Mouse (Mus musculus): ENCODE results near the gene Gsta2.
"Not testable (repeated sequence)": the region's sequence is repeated elsewhere in the genome, so short reads cannot be mapped to it uniquely, and the experiment has no call there.

Gsta2 gene

GRCm38 (mm10) chr9:78355611-78356010 lies at the start of gene Gsta2:
Gsta2 (minus strand) TSS chr9:78355788.
- DNase-seq (ENCODE audit: low spot score), result no peak

DNA sequence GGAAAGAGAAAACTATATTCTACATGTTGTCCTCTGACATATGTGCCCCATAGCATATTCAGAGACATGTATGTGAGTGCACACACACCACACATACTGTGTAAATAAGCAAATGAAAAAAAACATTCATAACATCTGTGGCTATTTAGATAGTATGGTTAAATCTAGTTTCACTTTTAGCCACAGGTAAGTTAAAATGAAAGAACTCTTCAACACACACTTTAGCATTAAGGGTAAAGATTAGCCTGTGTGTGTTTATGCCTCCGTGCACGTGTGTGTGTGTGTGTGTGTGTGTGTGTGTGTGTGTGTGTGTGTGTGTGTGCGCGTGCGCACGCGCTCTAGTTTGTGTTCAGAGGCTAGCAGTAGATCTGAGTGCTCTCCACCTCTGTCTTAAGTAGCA lies 46.0 kb upstream of the Gsta2 start:
- DNase-seq (ENCODE audit: low spot score), result no peak

DNA sequence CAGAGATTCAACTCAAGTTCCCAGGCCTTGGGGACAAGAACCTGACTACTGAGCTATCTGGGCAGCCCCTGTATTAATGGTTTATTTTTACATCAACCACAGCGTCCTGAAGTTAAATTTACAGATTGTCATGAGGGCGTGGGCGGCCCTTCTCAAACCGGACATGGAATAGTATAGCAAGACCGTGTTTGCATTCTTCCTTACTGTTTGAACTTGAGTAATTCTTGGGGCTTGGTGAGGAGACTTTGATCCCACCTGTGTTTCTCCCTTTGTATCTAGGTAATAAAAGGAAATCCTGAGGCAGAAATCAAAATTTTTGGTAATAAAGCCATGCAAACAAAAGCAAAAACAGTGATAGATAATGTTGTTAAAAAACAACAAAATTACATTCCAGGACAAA lies 45.0 kb upstream of the Gsta2 start:
- DNase-seq (ENCODE audit: low spot score), result no peak

DNA sequence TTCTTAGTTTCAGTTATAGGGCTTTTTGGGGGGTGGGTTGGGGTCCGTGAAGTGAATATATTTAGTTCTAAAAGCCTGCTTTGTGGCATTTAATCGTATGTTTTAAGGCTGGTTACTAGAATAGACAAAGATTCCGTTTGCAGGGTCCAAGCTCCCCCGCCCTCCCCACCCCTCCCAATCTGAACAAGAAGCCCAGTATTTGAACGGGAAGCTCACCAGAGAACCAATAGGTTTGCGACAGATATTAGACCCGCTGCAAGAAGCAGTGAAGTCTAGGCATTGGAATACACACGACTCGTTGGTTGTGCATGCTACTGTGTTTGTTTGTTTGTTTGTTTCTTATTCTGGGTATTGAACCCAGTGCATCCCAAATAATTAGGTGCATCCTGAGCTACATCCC lies 40.9 kb upstream of the Gsta2 start:
- no peak for DNase-seq (ENCODE audit: low spot score)

GRCm38 (mm10) chr9:78395630-78396351 lies 40.2 kb upstream of the Gsta2 start, which contains the start of gene Ddx43:
Ddx43 (plus strand) TSS chr9:78395777.
- no peak for DNase-seq (ENCODE audit: low spot score)

DNA sequence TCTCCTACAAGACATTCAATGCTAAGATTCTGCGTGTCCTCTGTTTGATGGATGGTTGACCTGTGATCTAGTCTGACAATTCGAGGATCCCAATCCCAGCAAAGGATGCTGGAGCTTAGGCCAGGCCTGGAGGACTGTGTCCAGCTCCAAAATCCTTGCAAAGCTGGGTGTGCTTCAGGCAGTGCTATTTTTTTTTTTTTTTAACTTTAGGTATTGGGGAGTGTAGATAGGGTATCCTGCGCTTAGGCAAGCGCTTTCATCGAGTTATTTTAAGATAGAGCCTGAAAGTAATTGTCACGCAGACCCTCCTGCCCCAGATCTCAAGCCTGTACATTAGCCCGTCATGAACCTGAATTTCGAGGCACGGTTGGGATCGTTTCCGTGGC lies 39.6 kb upstream of the Gsta2 start:
- no peak for DNase-seq (ENCODE audit: low spot score)

- DNase-seq (ENCODE audit: low spot score), result peak; percentile 10
Measured at GRCm38 (mm10) chr9:78394602-78395001, 39.0 kb upstream of the Gsta2 start.

DNA sequence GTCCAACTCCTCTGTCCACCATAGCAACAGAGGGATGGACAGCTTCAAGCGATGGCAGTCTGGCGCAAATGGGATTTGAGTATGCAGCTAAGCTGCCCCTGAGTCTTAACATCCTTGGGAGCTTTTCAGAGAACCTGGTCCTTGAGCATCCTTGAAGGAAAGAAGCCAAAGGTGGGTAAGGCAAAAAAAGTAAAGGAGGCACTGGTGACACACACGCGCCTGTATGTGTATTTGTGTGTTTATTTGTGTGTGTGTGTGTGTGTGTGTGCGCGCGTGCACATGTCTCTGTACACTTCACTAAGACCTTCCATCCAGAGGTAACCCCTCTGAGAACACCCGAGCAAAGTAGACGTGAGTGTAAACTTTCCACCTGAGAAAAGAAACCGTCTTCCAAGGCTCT lies 38.2 kb upstream of the Gsta2 start:
- no peak for DNase-seq (ENCODE audit: low spot score)

GRCm38 (mm10) chr9:78389981-78390380 lies 34.4 kb upstream of the Gsta2 start:
- DNase-seq (ENCODE audit: low spot score), result no peak

- no peak for DNase-seq (ENCODE audit: low spot score)
Measured at GRCm38 (mm10) chr9:78386947-78387346, 31.4 kb upstream of the Gsta2 start.

GRCm38 (mm10) chr9:78385893-78386292 lies 30.3 kb upstream of the Gsta2 start:
- peak; percentile 9 for DNase-seq (ENCODE audit: low spot score)

DNA sequence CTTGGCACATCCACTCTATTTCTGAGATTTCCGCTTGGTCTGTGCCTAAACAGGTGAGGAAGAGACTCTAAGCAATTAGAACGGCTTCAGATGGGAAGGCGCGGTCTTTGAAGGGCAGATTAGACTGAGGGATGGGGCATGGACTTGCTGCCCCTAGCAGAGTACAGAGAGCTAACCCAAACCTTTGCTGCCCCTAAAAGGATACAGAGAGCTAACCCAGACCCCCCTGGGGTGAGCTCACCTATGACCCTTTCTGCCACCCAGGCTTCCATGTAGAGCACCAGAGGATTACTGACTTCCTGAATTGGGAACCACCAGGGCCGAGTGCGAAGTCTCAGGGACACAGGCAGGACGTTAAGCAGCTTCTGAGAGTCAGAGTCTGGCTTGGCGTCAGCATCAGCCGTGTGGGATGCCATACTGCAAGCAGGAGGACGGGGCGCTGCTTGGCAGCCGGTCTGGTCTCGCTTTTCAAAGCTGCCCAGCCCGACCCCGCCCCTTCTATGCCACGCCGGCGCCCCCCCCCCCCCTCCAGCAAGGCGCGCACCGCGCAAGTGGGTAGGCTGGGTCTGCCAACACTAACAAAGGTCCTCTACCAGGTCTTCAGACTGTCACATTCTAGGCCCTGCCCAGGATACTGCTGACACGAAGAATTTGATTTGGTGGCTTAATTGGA lies 22.7 kb upstream of the Gsta2 start, which contains the start of gene Ooep:
Gene Ooep, minus strand, starts transcription at position 613 of the 673 bp plus-strand sequence.
- DNase-seq (ENCODE audit: low spot score), result peak; percentile 64

DNA sequence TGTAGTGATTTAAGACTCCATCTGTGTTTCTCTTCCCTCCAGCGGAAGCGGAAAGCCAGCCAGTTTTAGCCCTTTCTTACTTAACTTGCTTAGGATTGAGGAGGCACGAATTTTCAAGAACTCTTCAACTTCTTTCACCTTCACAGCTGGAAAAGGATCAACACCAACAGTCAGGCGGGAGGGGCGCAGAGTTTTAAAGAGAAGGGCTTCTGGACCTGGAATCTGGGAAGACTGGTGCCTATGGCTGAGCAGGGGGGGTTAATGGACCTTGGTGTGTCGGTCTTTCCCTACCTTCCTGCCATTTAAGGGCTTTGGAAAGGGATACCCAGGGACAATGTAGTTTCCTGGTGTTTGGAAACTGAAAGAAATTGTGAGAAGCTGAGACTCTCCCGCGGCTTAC lies 22.0 kb upstream of the Gsta2 start:
- DNase-seq (ENCODE audit: low spot score), result no peak

GRCm38 (mm10) chr9:78375486-78375885 lies 19.9 kb upstream of the Gsta2 start:
- no peak for DNase-seq (ENCODE audit: low spot score)

- DNase-seq (ENCODE audit: low spot score), result no peak
Measured at GRCm38 (mm10) chr9:78374885-78375389, 19.3 kb upstream of the Gsta2 start.

DNA sequence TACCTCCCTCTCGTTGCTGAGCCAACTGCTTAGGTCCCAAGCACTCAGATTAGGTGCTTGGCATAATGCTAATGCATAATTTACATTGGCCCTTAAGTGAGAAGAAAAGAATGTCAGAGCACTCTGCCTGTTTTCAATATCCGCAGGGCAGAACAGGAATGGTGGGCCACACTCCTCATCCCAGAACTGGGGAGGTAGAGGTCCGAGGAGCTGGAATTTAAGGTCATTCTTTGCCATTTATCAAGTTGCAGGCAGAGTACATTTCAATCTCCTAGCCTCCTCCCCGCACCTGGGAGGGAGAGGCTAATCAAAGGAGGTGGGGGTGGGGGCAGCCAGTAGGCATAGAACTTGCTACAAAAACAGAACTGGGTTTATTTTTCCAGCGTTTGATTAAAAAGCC lies 18.8 kb upstream of the Gsta2 start:
- DNase-seq (ENCODE audit: low spot score), result no peak

- DNase-seq (ENCODE audit: low spot score), result no peak
Measured at GRCm38 (mm10) chr9:78372827-78373504, 17.4 kb upstream of the Gsta2 start.

DNA sequence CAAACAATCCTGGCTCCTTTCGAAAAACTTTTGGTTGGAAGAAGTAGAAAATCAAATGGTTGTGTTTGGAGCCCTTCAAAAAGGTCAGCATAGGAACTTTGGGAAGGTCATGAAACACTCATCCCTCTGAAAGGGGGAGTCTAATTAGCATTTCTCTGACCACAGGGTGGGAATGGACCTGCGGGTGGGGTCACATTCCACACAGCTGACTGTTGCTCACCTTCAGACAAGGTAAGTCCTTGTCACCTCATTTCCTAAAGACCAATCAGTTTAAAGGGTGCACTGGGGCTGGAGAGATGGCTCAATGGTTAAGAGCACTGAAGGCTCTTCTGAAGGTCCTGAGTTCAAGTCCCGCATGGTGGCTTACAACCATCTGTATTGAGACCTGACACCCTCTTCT lies 15.9 kb upstream of the Gsta2 start:
- DNase-seq (ENCODE audit: low spot score), result no peak

- no peak for DNase-seq (ENCODE audit: low spot score)
Measured at GRCm38 (mm10) chr9:78369786-78370185, 14.2 kb upstream of the Gsta2 start.

DNA sequence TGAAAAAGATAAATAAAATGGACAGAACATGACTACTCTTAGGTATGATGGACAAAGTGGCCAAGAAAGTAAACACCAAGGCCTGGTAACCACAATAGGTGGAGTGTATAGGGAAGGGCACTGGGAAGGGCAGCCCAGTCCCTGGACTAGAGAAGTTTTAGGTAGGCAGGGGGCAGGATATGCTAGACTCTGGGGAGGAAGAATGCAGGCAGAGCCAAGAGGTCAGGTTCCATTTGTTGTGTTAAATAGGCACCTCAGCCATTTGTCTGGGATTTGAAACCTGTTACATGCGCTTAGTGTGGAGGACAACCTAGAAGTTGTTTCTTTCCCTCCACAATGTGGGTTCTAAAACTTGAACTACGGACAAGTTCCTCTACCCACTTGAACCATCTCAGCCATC lies 13.8 kb upstream of the Gsta2 start:
- DNase-seq (ENCODE audit: low spot score), result no peak

GRCm38 (mm10) chr9:78368671-78369293 lies 13.2 kb upstream of the Gsta2 start:
- DNase-seq (ENCODE audit: low spot score), result no peak

DNA sequence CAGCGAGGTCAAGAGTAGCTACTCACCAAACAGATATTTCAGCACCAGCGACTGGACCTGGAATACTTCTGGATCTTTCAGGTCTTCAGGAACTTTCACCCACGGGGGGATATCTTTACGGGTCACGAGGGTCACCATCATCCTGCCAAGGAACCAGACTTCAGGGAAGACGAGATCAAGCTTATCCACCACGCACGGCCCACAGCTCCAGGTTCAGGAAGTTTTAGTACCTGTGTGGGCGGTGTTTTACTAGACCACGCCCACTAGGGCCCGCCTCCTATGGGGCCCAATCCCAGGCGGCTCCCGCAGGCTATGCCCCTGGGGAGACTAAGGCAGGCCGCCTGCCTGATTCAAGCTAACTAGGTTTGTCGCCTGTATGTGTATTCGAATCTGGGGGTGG lies 12.4 kb upstream of the Gsta2 start, which contains the start of gene Dppa5a:
Gene Dppa5a, minus strand, starts transcription at position 219 of the 400 bp plus-strand sequence.
- DNase-seq (ENCODE audit: low spot score), result not testable (repeated sequence)

Data from MN1 (cell line).